12 mouse cellular contexts compared by ENCODE assay signal in genomic region chr17:44259245-44259644, GRCm38 (mm10).
DNase-seq lines count a peak whose midpoint lies in the region; ATAC-seq and TF ChIP-seq lines count a peak whose summit lies in the region.
"Had no signal": no experiment of that assay in that cellular context is flagged by ENCODE, and none has a peak within 500 bp of the region (broad histone marks: within the 10 kb centered on the region; RNA-seq: fewer than 3 reads in every experiment).

No protein-coding gene starts in this region.

- no peak overlapping the region for H3K27ac ChIP-seq in layer of hippocampus, adult 2 months
- H3K27ac ChIP-seq: limb, embryonic 13.5 days had no signal

- no peak for ATAC-seq in megakaryocyte, adult 5-6 weeks (ENCODE audit: poor library complexity, severe bottlenecking)

- H3K4me3 ChIP-seq in layer of hippocampus, adult 2 months = no peak overlapping the region
- H3K4me3 ChIP-seq: limb, embryonic 13.5 days had no signal

- peak; percentile 42 for DNase-seq in embryo, embryonic 10.5 days (ENCODE audit: low spot score)
- DNase-seq in embryo, embryonic 10 days (ENCODE audit: low spot score) = no peak
- no peak for DNase-seq in layer of hippocampus, adult 2 months (ENCODE audit: low spot score in 2 of 2)
- no peak for DNase-seq in layer of hippocampus, postnatal 25 days (ENCODE audit: extremely low spot score in 1 of 2, low spot score in 1 of 2)
- peak; percentile 44 for DNase-seq in thymus, postnatal 4 days
- no peak for DNase-seq in thymus, postnatal 36 days
- no peak for DNase-seq in kidney, adult 9 months
- DNase-seq: B cell, adult 2 months; cerebellum, adult 9-11 months; right cerebral cortex, postnatal 4 days had no signal

- TF ChIP-seq CTCF in layer of hippocampus, adult 2 months (conservative IDR thresholded peaks at IDR 0.05) = peak; percentile 48

Comparison
In these comparisons a context has a peak if more than half of its experiments do, and no peak if none do; other contexts are left out.
1. DNase-seq: peak in embryo, embryonic 10.5 days (single experiment) and thymus, postnatal 4 days (single experiment); none in embryo, embryonic 10 days (single experiment), layer of hippocampus, adult 2 months (0 of 2), layer of hippocampus, postnatal 25 days (0 of 2), thymus, postnatal 36 days (0 of 2) and kidney, adult 9 months (single experiment).